Mouse (Mus musculus) megakaryocyte, embryonic 14.5 days (primary cell): ENCODE measurements around the gene Foxp4.

Source experiments
- FLI1 ChIP-seq: IDR thresholded peaks from 2 replicates; pipeline ENCODE4 v1.6.1; 2012; ENCODE audit warnings: low read length, inconsistent platforms, mixed read lengths
- GATA1 ChIP-seq: IDR thresholded peaks from 3 replicates; pipeline ENCODE4 v1.6.1; 2012; ENCODE audit warnings: mixed read lengths, low read length, inconsistent platforms, borderline replicate concordance

- no peak for TF ChIP-seq GATA1
- no peak for TF ChIP-seq FLI1
These were observed 41.3 kb downstream of the Foxp4 start for GRCm38 (mm10) chr17:47883099-47883498.
